ENCODE assay signal across 8 mouse cellular contexts in genomic region chr6:114930038-114930591, GRCm38 (mm10). TPM values are rescaled to one million over a fixed set of nuclear protein-coding genes. Genes with fewer than 3 reads are reported as not detected.
DNase-seq lines count a peak whose midpoint lies in the region; ATAC-seq lines count a peak whose summit lies in the region.

No protein-coding gene starts in this region.

- no peaks in the 10 kb centered on the region for H3K36me3 ChIP-seq in neural tube, embryonic 12.5 days
- no peaks in the 10 kb centered on the region for H3K36me3 ChIP-seq in neural tube, embryonic 15.5 days

- H3K4me2 ChIP-seq in neural tube, embryonic 12.5 days (replicated peaks): peak overlapping the region; percentile 30
- no peak overlapping the region for H3K4me2 ChIP-seq in neural tube, embryonic 15.5 days

- no peak overlapping the region for H3K4me3 ChIP-seq in neural tube, embryonic 12.5 days
- no peak overlapping the region for H3K4me3 ChIP-seq in neural tube, embryonic 15.5 days (replicated peaks)

- ATAC-seq in neural tube, embryonic 12.5 days (ENCODE audit: low FRiP score, low read depth): no peak
- ATAC-seq in neural tube, embryonic 15.5 days (ENCODE audit: low FRiP score): no peak

- no peak overlapping the region for H3K9ac ChIP-seq in neural tube, embryonic 12.5 days
- H3K9ac ChIP-seq in neural tube, embryonic 15.5 days (replicated peaks): no peak overlapping the region

- H3K4me1 ChIP-seq in neural tube, embryonic 12.5 days: peaks cover 21% of the 10 kb centered on the region; the same call in 1 of the 2 replicates
- H3K4me1 ChIP-seq in neural tube, embryonic 15.5 days: peaks cover 25% of the 10 kb centered on the region

- WGBS in neural tube, embryonic 12.5 days: 27% methylated on average over 11 of the region's 11 CpGs
- 21% methylated on average over 11 of the region's 11 CpGs for WGBS in neural tube, embryonic 15.5 days

- H3K27me3 ChIP-seq in neural tube, embryonic 12.5 days (replicated peaks): no peaks in the 10 kb centered on the region
- H3K27me3 ChIP-seq in neural tube, embryonic 15.5 days (replicated peaks): no peaks in the 10 kb centered on the region

- 0 out of 2 replicates have a peak, but pooled peaks cover 4% of the 10 kb centered on the region for H3K9me3 ChIP-seq in neural tube, embryonic 12.5 days
- H3K9me3 ChIP-seq in neural tube, embryonic 15.5 days (replicated peaks): no peaks in the 10 kb centered on the region

- peak; percentile 46 to 52 for DNase-seq in cerebellum, adult 18-20 months
- peak; percentile 78 for DNase-seq in kidney, adult 8-10 months
- DNase-seq in lung, postnatal 10 days: peak; percentile 71
- peak; percentile 61 to 71 for DNase-seq in urinary bladder, postnatal 36 days (ENCODE audit: low spot score in 2 of 2)
- DNase-seq in right cerebral cortex, postnatal 14 days: no peak
- no peak for DNase-seq in right cerebral cortex, postnatal 36 days (ENCODE audit: low spot score in 2 of 2)

- H3K27ac ChIP-seq in neural tube, embryonic 12.5 days: no peak overlapping the region
- no peak overlapping the region for H3K27ac ChIP-seq in neural tube, embryonic 15.5 days (replicated peaks)

RNA-seq across cellular contexts. Expression of gene Vgll4, which starts 39.7 kb away (rescaled TPM):
- polyA plus RNA-seq in neural tube, embryonic 12.5 days (2016; fragmentation: Nextera tagmentation; extraction: Ambion mirVana): 81.7 and 85.3 TPM in 2 replicates
- polyA plus RNA-seq in neural tube, embryonic 15.5 days (2015; fragmentation: Nextera tagmentation; extraction: Ambion mirVana): 51.4 and 64.5 TPM in 2 replicates

Comparison
In these comparisons a context has a peak if more than half of its experiments do, and no peak if none do; other contexts are left out.
1. DNase-seq: peak in cerebellum, adult 18-20 months (2 of 2), kidney, adult 8-10 months (2 of 2), lung, postnatal 10 days (single experiment) and urinary bladder, postnatal 36 days (2 of 2); none in right cerebral cortex, postnatal 14 days (single experiment) and right cerebral cortex, postnatal 36 days (0 of 2).